Mouse (Mus musculus): ENCODE measurements around the gene Pcolce2.

The Pcolce2 gene

GRCm38 (mm10) chr9:95705371-95705770, 68.0 kb downstream of the Pcolce2 start:
- DNase-seq (ENCODE audit: low spot score in 2 of 2), result no peak

- no peak for DNase-seq (ENCODE audit: low spot score in 2 of 2)
Observed at GRCm38 (mm10) chr9:95708943-95709342, 71.5 kb downstream of the Pcolce2 start.

- no peak for DNase-seq (ENCODE audit: low spot score in 2 of 2)
Observed at GRCm38 (mm10) chr9:95712574-95712973, 75.2 kb downstream of the Pcolce2 start.

- no peak for DNase-seq (ENCODE audit: low spot score in 2 of 2)
Observed at GRCm38 (mm10) chr9:95736238-95736637, 98.8 kb downstream of the Pcolce2 start.

GRCm38 (mm10) chr9:95744845-95745613, 107.6 kb downstream of the Pcolce2 start:
- no peak for DNase-seq (ENCODE audit: low spot score in 2 of 2)

- no peak for DNase-seq (ENCODE audit: low spot score in 2 of 2)
Observed at GRCm38 (mm10) chr9:95747298-95747697, 109.9 kb downstream of the Pcolce2 start.
